Mouse (Mus musculus): Measurements from ENCODE around the gene Cacna2d3. TPM values are rescaled to one million over a fixed set of nuclear protein-coding genes. Genes with fewer than 3 reads are reported as not detected.

The Cacna2d3 gene
- total and polyA plus RNA-seq, 3 experiments: not detected

- in situ Hi-C loops (cut with MboI; ENCODE audit: low pct_ligation_motif_present, low pct_unique_long_range_greater_than_20kb, low sequenced_read_pairs) (no loop called here), dilution Hi-C loops (cut with MboI; ENCODE audit: extremely low pct_ligation_motif_present, extremely low pct_unique_long_range_greater_than_20kb, low sequenced_read_pairs) (no loop called here)
- DNase-seq (ENCODE audit: extremely low read depth): no peak
- Histone ChIP-seq H3K27me3 (replicated peaks) (no peaks in the 10 kb centered on the region), H3K27ac (ENCODE audit: insufficient read depth, low read depth) (no peak overlapping the region), H3K9ac (ENCODE audit: insufficient read depth, low read depth) (no peak overlapping the region), H3K4me3 (replicated peaks in 1 of 3; ENCODE audit: low read depth in 2 of 3, low read length in 2 of 3, poor library complexity in 1 of 3) (no peak overlapping the region), H3K4me2 (ENCODE audit: insufficient read depth, low read depth, poor library complexity, severe bottlenecking) (no peak overlapping the region), H3K9me3 (replicated peaks; ENCODE audit: low read length) (peaks cover 29% of the 10 kb centered on the region), H3K79me2 (replicated peaks; ENCODE audit: control insufficient read depth, extremely low read depth, insufficient read depth, poor library complexity, severe bottlenecking) (no peaks in the 10 kb centered on the region), H3K4me1 (ENCODE audit: control insufficient read depth in 1 of 2, insufficient read depth in 2 of 2) (no peaks in the 10 kb centered on the region), H3K36me3 (replicated peaks in 1 of 2; ENCODE audit: control insufficient read depth in 1 of 2, insufficient read depth in 1 of 2, low read length in 1 of 2) (no peaks in the 10 kb centered on the region)
- TF ChIP-seq RAD21 (IDR thresholded peaks at IDR 0.05; ENCODE audit: low read depth, low read length) (no peak), ELF1 (IDR thresholded peaks at IDR 0.05; ENCODE audit: low read depth, low read length) (no peak), MEF2A (IDR thresholded peaks at IDR 0.05; ENCODE audit: borderline replicate concordance, low read depth, low read length) (no peak), NRF1 (IDR thresholded peaks at IDR 0.05; ENCODE audit: low read depth, low read length) (no peak), KAT2A (IDR thresholded peaks at IDR 0.05; ENCODE audit: insufficient replicate concordance, low read length) (no peak), TCF12 (IDR thresholded peaks at IDR 0.05; ENCODE audit: low read depth, low read length) (no peak), SMC3 (IDR thresholded peaks at IDR 0.05; ENCODE audit: low read depth, low read length) (no peak), USF1 (IDR thresholded peaks at IDR 0.05; ENCODE audit: low read depth, low read length) (no peak), NELFE (IDR thresholded peaks at IDR 0.05; ENCODE audit: low read depth, low read length) (no peak), UBTF (IDR thresholded peaks at IDR 0.05; ENCODE audit: low read depth, low read length) (no peak), MAX (IDR thresholded peaks at IDR 0.05; ENCODE audit: low read length) (no peak), RCOR1 (conservative IDR thresholded peaks at IDR 0.05; ENCODE audit: low read depth, low read length) (no peak)
These were observed 328.8 kb downstream of the Cacna2d3 start for GRCm38 (mm10) chr14:29392851-29393250.

- no peaks in the 10 kb centered on the region for H3K4me1 ChIP-seq (ENCODE audit: control insufficient read depth in 1 of 2, insufficient read depth in 2 of 2)
- no peaks in the 10 kb centered on the region for H3K36me3 ChIP-seq (replicated peaks in 1 of 2; ENCODE audit: control insufficient read depth in 1 of 2, insufficient read depth in 1 of 2, low read length in 1 of 2)
- no peaks in the 10 kb centered on the region for H3K79me2 ChIP-seq (replicated peaks; ENCODE audit: control insufficient read depth, extremely low read depth, insufficient read depth, poor library complexity, severe bottlenecking)
- DNase-seq (ENCODE audit: extremely low read depth): no peak
- H3K27ac ChIP-seq (ENCODE audit: insufficient read depth, low read depth): no peak overlapping the region
- H3K9ac ChIP-seq (ENCODE audit: insufficient read depth, low read depth): no peak overlapping the region
- dilution Hi-C loops (cut with MboI; ENCODE audit: extremely low pct_ligation_motif_present, extremely low pct_unique_long_range_greater_than_20kb, low sequenced_read_pairs) (no loop called here), in situ Hi-C loops (cut with MboI; ENCODE audit: low pct_ligation_motif_present, low pct_unique_long_range_greater_than_20kb, low sequenced_read_pairs) (no loop called here)
- H3K27me3 ChIP-seq (replicated peaks): no peaks in the 10 kb centered on the region
- no peak overlapping the region for H3K4me3 ChIP-seq (replicated peaks in 1 of 3; ENCODE audit: low read depth in 2 of 3, low read length in 2 of 3, poor library complexity in 1 of 3)
- TF ChIP-seq BHLHE40 (IDR thresholded peaks at IDR 0.05; ENCODE audit: low read depth, low read length) (no peak), MAFK (IDR thresholded peaks at IDR 0.05; ENCODE audit: insufficient replicate concordance, low read length) (no peak), CHD2 (IDR thresholded peaks at IDR 0.05; ENCODE audit: low read length) (no peak), HCFC1 (IDR thresholded peaks at IDR 0.05; ENCODE audit: low read depth, low read length) (no peak), NRF1 (IDR thresholded peaks at IDR 0.05; ENCODE audit: low read depth, low read length) (no peak), NELFE (IDR thresholded peaks at IDR 0.05; ENCODE audit: low read depth, low read length) (no peak)
- no peak overlapping the region for H3K4me2 ChIP-seq (ENCODE audit: insufficient read depth, low read depth, poor library complexity, severe bottlenecking)
- peaks cover 38% of the 10 kb centered on the region for H3K9me3 ChIP-seq (replicated peaks; ENCODE audit: low read length)
These were observed 330.2 kb downstream of the Cacna2d3 start for GRCm38 (mm10) chr14:29391489-29391888.

Measured in CH12.LX (cell line).